Mouse (Mus musculus) testis, postnatal 14 days (tissue): ENCODE measurements at regions not wholly inside any gene's neighbourhood (a gene's known extent, or its start where the extent isn't known, plus 50 kb on each side); places are given as distances from the start of the nearest gene placed in this dataset.

Experiments
- DNase-seq: peaks from one replicate; pipeline ENCODE4 v3.0.0; 2021; ENCODE audit warnings: low spot score

DNA sequence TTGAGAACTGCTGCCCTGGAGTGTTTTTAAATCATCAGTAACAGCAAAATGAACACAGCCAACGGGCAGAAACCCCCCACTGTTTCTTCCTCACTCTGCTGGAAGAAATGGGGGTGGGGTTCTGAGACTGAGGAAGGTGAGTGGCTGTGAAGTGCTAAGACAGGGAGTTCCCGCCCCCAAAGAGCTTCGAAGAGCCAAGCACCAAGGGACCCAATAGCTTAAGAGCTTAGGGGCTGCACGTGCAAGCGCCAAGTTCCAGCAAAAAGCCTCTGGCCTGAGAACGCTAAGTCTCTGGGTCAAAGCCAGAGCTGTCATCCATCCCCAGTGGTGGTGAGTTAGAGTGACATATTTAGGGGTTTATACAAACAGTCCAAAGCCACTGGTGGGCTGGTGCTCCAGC, 55.1 kb upstream of the Pcbd1 start:
- no peak for DNase-seq

DNA sequence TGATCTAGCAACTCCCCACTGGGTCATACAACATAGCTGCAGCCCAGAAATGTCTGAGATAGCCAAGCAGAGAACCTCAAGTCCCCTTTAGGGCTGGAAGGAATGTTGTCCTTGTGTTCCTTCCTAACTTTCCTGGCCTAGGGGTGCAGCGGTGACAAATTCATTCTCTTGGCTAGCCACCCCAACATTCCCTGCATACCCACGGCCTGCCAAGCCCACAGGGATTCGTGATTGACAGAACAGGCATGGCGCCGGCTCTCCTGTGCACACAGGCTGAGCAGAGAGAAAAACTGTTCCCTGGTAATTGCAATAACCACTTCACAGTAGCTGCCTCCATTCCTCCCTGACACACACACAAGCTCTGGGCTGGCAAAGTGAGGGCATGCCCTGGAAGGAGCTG, 60.5 kb upstream of the Pcbd1 start:
- DNase-seq, result no peak

DNA sequence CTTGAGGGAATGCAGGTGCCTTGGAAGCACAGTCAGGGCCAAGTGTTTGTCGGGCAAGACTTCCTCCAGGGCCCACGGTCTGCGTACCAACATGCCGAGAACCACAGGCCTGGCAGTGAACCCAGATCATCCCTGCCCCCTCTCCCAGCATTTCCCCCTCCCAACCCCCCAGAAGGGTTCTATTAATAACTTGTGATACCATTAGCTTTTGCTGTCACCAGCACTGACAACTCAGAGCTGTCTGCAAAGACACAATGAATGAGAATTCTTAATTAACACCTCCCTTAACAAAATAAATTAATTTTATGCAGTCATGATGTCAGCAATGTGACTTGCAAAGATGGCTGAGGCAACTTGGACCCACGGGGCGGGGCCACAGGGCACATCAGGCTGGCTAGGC, 61.9 kb upstream of the Pcbd1 start:
- DNase-seq, result no peak

DNA sequence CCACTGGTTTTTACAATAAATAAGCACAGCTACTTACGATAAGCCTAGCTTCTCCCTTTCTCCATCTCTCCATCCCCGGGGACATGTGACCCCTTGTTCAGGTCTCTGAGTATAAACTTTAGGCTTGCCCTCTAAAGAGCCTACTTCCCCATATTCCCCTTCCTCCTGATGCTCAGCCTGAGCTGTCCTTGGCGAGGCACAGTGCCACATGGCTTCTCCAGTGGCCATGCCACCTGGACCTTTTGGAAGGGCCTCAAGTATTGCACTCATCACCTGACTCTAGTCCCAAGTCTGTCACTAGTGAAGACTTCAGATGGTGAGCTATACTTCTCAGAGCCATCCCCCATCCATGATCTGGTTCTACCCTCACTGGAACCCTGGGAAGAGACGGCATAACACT, 64.1 kb upstream of the Pcbd1 start:
- no peak for DNase-seq

DNA sequence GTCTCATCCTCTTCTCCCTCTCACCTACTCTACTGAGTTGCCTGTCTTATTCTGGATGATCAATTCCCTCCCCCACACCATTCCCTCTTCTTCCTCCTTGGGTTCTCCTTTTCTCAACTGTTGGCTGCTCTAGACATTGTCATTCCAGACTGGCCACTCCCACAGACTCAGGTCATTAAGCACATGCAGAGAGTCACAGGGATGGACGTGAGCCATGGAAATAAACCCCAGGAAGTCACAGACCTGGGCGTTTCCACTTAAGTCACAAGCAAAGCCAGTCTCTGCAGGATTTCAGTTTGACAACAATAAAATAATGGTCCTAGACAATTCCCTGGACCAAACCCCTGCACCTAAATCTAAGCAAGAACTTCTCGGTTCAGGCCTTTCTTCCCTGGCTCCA, 65.0 kb upstream of the Pcbd1 start:
- no peak for DNase-seq

DNA sequence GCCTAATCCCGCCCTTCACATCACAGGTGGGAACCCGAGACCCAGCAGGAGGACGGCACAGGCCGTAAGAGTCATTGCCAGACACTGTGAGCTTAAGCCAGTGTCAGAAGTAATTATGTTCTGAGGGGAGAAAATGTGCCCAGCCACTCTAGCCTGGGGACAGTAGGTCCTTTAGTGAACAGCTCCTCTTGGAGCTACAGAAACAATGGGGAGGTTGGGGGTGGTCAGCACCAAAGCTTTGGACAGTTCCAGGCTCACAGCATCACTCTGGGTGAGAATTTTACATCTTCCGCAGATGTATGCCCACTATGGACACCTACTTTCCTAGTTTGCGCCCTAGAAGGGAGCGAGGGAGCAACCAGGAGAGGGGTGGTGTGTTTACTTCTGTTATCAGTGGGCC, 65.7 kb upstream of the Pcbd1 start:
- no peak for DNase-seq

DNA sequence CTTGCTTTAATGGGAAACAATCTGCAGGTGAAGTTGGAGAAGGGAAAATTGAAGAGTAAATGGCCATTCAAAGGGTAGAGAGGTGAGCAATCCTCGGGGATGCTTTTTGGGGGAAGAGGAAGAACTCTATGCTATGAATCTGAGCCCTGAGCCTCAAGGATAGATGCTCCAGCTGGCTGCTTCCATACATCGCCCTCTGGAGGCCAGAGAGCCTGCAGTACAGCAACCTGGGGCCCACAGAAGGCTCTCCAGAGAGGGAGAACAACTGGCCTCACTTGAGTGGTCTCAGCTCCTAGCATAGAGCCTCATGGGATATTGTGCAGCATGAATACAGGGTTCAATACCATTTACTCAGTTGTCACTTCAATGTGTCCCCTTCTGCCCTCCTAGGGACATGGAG, 69.6 kb upstream of the Pcbd1 start:
- DNase-seq, result no peak

DNA sequence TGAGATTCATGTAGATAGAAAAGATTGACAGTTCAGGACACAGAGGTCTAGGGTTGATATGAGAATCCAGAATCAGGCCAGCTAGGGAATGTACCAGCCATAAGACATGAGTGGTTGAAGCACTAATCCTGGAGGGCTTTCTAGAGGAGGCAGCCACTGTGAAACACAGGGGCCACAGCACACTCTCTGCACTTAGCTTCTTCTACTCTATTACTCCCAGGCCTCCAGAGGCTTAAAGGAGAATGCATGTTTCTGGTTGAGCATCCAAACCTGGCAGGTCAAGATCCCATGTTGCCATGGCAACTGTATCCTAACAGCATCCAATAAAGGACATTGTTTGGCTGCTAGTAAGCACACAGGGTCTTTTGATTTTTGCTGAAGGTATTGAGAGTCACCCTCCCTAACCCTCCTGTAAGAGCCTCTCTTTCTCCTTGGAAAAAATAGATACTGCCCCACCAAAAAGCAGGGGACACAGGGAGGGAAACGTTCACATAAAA, 76.9 kb upstream of the Pcbd1 start:
- DNase-seq, result no peak

DNA sequence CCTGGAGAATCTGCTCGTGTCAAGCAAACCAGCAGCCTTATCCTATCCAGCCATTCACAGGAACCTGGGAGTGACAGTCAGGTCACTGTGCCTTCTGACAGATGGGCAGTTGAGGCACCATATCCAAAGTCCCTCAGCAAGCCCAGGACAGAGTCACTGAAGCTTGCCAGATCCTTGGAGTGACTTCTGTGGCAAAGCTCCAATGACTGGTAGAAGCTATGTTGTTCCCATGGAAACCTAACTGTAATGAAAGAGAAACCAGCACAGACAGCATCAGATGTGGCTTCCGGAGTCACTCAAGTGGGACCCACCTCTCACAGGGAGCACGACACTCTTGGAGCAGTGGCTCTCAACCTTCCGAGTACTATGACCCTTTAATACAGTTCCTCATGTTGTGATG, 78.4 kb upstream of the Pcbd1 start:
- no peak for DNase-seq

DNA sequence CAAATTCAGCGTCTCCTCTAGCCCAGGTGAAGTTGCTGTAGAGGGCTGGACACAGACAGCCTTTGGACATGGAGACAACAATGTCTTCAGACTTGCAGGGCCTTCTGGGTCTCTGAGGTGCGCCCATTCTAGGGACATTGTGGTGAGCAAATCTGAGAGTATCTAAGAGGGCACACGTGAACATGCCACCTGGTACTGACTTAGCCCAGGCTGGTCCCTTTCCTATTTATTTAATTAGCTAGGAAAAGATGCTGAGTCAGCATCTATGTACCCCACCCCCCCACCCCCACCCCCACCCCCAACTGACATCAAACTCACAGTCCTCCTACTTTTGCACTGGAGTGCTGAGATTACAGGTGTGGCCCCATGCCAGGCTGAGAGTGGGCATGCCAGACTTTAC, 81.7 kb upstream of the Pcbd1 start:
- DNase-seq, result no peak

DNA sequence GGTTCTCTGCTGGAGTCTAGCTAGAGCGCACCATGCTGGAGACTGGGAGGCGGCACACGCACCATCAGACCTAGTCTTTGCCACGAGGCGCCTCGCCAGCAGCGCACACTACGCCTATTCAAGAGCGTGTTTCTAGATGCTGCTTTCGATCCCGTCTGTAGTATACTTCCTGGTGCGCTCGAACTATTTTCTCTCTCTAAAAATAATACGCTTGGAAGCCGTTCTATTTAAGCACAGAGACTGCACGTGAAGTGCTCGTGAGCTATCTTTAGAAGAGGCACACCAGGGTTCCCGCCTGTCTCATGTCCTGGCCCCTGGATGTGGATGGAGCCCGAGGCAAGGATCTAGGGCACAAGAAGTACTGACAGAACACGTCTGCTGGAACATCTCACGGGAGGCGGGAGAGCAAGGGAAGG, 87.4 kb upstream of the Pcbd1 start:
- no peak for DNase-seq

DNA sequence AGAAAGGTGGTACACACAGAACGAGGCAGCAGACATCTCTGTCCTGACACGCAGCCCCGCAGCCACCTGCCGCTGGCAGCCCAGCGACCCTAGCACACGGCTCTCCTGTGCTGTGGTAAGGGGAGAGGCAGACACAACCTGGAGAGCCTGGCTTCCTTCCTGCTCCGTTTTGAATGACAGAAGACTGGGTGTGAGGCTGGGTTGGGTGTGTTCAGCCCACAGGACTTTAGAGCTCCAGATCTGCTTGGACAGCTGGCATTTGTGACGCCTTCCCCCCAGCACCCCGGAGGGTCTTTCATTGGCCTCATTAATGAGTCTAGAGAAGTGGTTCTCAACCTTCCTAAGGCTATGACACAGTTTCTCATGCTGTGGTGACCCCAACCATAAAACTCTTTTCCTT, 91.7 kb upstream of the Pcbd1 start:
- DNase-seq, result no peak

DNA sequence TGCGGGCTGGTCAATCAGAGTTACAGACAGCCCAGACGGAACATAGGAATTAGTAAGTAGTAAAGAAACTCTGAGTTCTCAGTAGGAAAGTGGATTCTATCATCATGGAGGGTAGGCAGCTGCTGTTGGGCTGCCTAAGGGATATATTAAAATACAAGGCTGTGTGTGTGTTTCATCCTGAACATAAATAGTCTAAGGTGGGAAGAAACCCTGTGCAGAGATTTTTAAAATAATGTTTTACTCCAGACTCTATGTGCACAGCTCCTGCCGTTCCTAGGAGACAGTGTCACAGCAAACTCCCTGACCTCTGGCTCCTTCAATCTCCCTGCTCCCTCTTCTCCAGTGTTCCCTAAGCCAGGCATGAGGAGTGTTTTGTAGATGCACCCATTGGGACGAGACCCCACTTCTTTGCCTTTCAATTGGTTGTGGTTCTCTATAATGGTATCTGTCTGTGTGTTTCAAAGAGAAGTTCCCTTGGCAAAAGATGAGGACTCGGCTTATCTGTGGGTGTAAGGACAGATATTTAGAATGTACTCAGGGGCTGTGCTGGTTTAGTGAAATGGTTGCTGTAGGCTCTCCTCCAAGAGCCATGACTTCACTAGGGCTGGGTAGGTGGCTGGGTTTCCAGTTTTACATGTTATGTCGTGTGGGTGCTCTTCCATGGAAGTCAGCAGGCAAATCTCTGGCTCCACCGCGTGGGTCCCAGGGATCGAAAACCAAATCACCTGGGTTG, 93.1 kb upstream of the Pcbd1 start:
- DNase-seq, result no peak

DNA sequence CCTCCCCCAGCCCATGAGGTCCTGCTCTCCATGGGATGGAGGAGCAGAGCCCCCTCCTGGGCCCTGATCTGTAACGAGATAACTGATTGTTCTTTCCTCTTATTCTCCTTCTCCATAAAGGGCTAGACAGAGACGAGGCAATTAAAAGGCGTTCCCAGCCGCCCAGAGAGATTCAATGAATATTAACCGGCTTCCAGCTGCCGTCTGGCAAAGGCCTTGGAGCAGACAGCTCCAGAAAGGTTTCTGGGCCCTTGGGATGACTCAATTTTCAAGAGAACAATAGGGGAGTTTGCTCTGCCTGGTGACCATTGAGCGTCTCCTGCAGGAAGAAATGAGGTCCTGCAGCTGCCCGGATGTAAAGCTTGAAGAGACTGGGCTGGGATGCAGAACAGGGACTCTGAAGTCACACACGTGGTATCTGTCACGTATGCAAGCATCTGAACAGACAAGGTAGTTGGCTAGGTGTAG, 104.0 kb upstream of the Pcbd1 start:
- no peak for DNase-seq

DNA sequence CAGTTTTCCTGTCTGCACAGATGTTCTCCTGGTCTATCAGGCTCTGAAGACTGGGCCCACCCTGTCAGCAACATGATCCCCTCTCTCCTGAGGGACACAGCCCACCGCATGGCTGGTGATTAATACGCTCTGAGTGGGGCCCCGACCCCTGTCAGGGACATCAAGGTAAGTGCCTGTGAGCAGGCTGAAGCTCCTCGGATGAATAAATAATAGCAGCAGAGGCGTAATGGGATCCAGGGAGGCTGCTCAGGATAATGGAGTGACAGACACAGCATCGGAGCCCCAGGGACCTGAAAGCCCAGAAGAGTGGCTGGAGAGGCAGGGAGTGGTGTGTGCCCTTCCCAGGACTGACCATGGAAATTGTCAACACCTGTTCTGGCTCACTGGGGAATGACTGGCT, 107.4 kb upstream of the Pcbd1 start:
- no peak for DNase-seq

DNA sequence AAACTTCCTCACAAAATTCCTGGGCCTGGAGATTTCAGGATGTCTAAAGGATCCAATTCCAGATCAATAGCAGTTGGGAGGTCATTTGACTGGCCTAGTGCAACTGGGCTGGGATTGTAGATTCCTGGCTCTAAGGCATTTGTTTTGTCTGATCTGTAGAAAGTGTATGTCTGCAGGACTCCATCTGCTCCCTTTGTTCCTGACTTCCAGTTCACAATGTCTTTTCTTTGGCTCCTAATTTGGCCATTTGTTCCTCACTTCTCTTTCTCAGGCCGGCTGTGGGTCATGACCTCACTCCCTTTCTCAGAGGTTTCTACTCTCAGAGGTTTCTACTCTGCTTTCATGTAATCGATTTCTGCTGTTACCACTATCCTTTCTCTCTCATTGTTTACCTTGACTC, 115.5 kb upstream of the Pcbd1 start:
- DNase-seq, result no peak

DNA sequence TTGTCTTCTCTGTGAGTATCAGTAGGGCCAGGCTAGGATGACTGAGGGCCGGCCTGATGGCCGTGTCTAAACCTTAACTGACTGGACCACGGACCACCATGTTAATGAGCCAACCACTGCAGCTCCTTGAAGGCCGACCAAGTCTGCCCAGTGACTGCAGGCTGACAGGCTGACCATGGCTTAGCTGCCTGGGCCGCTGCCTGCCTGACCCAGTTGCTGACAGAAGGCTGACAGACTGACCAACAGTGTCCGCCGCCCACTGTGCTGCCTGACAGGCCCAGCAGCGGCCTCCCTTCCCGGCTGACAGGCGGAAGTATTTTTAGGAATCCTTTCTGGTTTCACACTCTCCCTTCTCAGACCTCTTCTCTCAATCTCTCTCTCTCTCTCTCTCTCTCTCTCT, 124.3 kb upstream of the Pcbd1 start:
- DNase-seq, result no peak

DNA sequence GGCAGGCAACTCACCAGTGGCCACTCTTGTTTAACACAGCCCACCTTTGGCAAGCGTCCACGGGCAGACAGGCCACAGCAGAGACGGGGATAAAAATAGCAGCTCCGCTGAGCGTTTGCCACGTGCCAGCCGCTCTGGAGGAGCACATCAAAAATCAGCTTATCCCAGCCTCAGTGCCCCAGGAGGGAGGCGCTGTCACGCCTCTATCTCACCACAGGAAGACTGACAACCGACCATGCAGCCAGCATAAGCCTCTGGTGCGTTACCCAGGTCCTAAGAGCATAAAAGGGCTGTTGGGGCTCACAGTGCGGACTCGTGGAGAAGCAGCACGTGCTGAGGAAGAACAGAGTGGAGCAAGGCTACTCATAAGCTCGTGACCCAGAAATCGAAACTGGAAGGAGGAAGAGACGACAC, 126.4 kb upstream of the Unc5b start:
- no peak for DNase-seq

DNA sequence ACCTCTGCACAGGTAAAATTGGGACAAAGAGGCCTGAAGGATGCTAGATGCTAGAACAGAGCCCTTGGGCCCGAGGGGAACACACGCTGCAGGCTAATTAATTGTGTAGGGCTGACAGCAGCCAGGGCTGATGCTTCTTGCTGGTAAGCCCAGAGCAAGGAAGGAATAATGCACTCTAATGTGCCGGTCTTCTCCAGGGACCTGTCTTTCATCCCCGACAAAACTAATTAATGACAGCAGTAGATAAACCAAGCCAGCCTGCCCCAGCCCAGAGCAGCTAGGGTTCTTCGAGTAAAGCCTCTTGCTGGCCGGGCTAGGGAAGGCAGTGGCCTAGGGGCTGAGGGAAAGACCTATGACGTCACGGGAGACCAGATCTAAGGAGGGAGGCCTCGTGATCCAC, 124.1 kb upstream of the Unc5b start:
- DNase-seq, result no peak

DNA sequence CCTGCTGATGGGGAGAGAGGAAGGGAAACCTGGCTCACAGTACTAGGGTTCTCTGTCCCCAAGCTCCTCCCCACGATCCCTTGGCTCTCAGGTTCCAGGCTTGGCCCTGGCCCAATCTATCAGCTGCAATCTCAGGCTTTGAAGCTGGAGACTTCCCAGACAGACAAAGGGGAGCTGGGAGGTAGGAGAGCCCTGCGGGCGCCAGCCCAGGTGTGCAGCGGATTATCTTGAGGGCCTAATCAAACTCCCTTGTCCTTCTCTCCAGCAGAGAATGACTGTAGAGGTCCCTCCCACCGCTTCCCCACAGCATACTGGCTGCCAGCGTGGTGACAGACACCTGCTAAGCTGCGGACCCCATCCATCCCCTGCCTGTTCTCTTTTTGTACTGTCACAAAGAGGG, 121.1 kb upstream of the Unc5b start:
- DNase-seq, result no peak

DNA sequence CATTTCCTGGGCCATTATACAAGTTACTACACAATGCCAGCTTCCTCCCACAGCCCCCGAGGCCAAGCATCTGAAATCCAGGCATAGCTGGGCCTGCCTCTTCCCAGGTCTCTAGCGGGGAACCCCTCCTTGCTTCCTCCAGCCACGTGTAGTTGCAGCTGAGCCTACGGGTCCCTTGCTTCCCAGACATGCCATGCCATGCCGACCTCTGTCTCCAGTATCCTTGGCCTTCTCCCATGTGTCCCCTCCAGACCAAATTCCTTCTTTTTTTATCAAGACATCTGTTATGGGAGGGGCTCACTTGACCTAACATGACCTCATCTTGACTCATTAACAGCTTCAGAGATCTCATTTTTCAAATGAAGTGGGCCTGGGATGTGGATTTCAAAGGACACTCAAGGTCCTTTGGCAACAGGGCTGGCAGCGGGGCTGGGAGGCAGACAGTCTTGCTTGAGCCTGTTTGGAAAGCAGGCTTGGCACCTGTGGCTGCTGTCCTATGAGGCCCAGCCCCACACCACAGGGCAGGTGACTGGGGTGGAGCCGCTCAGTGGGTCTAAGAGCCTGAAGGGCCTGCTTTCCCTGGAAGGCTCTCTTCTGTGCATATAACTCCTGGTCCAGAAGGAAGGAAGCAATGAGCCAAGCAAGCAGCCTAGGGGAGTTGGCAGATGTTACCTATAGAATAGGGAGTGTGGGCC, 117.7 kb upstream of the Unc5b start:
- no peak for DNase-seq

DNA sequence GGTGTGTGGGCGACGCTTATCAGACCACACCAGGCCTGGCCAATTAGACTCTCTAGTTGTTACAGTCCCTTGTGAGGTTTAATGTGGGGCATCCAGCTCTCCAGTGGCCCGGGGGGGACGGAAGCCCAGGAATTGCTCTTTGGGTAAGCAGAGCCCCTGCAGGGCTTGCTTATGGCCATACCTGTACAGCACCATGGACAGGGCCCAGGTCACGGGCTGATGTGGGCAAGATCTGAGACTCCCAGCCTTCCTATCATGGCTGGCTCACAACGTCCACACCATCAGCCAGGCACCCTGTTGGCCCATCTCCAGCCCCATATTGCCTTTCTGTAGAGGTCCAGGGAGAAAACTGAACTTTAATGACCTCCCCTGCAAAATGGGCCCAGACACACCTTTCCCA, 111.7 kb upstream of the Unc5b start:
- no peak for DNase-seq

DNA sequence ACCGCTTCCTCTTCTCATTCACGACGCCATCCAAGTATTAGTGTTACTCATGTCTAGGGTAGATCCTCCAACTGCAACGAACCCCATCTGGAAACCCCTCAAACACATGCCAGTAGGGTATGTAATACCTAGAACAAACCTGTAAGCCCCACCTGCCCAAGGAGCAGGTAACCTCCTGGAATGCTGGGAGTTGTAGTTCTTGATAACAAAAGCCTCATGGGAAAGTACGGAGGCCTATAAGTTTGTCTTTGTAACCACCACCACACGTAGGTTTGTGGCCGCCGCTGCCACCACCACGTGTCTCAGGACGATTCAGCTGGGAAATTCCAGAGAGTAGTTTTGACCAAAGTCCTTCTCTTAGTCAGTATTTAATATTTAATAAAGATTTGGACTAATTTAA, 107.4 kb upstream of the Unc5b start:
- no peak for DNase-seq

DNA sequence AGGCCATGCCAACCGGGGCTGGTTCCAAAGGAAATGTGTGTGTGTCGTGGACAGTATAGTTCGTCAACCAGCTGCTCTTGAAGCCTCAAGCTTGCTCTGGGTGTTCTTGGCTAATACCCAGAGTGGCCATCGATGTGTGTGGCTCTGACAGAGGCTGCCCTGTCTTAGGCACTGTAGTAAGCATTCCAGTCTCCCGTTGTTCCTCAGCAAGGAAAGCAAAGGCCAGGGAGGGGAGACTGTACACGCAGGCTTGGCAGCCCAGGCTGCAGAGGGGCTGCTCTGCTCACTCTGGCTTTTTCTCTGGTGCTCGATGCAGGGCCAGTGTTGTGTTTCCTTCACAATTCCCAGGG, 106.1 kb upstream of the Unc5b start:
- DNase-seq, result no peak
